Mouse (Mus musculus) mouse embryonic stem cell (cell line): ENCODE data around the gene Esrra.

Source experiments
- in situ Hi-C, 2 experiments: fragments of 300-500 bp; cut with MboI; formaldehyde crosslinking; loops; 1 replicate in 1 of 2; 3 replicates in 1 of 2; pipeline ENCODE4 v1.14.3; 2019 to 2020; ENCODE audit warnings: low sequenced_read_pairs in 2 of 2, low pct_unique_long_range_greater_than_20kb in 1 of 2, mixed read lengths in 1 of 2; ENCODE audit not compliant: unreplicated experiment in 1 of 2

Gene Esrra

DNA sequence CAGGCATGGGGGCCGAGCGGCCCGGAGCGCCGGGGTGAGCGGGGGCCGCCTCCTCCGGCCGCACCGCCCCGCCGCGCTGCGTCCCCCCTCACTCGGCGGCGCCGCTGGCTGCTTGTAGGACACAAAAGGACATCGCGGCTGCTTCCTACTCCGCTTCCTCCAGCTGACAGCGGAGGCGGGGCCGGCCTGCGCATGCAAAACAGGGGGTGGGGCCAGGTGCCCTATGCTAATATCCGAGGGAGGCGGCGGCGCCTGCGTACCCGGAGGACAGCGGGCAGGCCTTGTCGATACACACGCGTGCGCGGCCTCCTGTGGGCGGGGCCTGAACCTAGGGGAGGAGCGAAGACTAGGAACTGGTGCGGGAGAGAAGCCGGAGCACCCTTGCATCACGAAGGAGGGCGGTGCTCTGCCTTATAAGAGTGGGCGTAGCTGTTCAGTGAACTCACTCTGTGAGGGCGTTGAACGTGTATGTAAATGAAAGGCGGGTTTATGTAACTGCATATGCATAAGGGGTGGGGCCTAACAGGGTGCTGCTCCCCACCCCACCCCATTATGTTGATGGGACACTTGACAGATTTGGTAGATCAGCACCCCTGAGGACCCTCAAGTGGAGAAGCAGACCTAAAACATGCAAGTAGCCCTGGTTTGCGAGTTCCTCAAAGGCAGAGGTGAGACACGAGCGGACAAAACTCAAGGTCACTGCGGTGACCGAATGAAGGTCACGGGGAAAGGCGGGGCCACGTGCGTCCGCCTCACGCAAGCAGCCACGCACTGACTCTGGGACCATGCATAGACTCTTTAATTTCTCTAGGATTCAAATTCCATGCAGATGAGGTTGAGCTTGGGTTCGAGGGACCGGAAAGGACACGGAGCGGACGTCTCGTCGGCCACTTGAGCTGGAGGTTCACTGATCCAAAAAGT is at the start of gene Esrra:
Esrra (minus strand) TSS at position 167 of the 921 bp plus-strand sequence.
- in situ Hi-C loops, result no loop called here

DNA sequence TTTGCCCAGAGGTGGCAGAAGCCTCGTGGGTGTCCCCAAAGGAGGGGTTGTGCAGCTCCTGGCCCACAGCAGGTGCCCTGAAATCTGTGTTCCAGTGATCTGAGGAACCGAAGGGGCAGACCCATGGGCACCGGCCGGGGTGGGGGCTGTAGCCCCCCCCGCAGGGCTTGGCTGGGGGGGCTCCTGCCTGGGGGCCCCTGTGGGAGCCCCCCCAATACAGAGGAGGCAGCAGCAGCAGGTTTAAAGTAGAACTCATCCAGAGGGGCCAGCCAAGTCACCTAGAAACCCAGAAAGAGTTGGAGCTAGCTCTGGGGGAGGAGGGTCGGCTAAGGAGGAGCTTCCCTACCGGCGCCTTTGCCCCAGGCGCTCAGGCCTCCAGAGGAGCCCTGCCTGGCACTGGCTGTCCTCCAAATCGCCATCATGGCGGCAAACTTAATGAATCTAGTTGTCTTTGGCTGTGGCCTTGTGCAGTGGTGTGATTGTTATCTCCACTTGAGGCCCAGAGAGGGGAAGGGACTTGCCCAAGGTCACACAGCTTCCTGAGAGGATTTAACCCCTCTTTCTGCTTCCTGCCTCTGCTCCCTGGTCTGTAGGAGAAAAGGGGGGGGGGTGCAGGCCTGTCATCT is 49.0 kb upstream of the Esrra start:
- in situ Hi-C loops, result no loop called here

DNA sequence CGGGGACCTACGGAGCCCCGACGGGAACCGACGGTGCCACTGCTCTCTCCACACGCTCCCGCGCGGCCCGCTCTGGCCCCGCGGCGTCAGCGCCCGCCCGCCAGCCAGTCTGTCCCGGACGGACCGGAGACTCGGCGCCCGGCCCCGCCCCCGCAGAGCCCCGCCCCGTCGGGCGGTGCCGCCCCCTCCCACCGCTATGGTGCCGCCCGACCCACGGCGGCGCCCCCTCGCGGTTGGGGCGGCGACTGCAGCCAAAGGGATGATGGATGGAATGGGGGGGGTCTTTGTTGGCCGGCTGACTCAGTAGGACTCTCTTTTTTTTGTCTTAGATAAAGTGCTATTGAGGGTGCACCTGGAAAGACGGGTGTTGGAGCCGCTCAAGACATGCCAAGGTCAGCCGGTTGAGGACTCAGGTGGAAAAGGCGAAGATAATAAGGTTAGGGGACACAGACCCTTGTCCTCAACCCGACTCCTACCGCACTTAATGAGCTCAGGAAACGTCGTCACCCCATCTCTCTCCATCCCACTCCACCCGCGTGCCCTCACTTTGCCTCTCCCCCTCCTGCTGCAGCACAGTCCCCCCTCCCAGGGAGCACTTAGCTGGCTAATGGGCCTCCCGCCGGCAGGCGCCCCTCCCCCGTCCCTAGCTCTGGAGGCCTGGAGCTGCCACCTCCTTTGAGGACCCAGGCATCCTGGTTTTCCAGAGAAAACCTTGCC is 48.2 kb upstream of the Esrra start:
- in situ Hi-C loops, result no loop called here

DNA sequence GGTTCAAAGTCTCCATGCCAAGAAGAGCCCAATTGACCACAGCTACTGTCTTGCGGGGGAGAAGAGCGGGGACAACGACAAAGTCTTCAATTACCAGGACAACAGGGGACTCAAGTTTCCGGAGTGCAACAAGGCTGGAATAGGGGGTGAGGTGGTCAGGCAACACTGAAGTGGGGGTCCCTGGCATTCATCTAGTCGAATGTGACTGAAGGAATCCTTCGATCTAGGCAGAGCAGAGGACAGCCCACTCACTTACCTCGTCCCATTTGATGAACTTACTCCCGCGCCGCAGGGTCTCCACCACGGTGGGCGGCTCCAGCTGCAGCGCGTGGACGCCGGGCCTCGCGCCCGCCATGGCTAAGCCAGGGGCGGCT is 47.7 kb upstream of the Esrra start:
- in situ Hi-C loops, result no loop called here

DNA sequence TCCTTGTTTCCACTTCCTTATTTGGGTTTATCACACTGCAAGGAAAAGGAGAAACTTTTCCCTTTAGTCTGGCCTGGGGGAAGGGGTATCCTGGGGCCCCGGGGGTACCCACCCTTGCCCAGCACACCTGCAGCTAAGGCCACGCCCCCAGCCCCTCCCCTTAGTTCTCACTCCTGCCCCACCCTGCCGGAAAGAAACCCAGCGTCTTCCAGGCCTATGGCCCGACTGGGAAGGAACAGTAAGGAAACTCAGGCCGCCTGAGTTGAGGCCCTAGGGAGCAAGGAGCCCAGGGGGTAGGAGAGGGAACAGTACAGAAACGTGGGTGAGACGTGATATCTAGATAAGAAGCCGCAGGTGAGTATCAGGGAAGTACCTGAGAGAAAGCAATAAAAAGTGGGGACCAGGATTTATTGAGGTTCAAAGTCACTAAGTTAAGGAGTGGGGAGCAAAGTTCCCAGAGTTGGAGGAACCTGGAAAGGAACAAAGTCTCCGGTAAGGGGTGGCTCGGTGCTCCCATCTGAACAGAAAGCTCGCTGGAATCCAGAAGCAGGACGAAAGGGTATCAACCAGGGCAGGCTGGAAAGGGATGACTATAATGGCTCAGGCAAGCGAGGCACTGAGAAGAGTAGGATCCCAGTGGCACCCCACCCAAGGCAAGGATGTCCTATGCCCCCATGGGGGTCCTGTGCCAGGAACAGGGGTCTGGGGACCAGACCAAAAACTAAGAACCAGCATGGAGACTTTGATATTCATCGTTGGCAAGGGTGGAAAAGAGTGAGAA is 47.1 kb upstream of the Esrra start:
- in situ Hi-C loops, result no loop called here

DNA sequence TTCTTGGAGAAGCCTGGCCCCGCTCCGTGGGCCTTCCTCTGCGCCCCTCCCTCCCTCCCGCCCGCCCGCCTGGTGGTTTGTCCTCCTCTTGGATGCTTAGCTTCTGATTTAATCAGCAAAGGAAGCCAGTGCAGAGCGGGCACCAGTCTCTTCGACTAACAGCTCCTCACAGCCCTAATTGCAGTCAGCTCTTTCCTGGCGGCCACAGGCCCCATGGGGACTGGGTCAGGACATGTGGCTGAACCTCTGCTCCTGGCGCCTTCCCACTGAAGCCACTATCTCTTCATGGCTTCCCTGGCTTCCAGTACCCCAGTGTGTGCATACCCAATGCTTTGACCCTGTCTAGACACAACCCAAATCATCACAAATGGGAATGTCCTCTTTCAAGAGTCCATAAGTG is 34.8 kb upstream of the Esrra start:
- in situ Hi-C loops, result no loop called here

DNA sequence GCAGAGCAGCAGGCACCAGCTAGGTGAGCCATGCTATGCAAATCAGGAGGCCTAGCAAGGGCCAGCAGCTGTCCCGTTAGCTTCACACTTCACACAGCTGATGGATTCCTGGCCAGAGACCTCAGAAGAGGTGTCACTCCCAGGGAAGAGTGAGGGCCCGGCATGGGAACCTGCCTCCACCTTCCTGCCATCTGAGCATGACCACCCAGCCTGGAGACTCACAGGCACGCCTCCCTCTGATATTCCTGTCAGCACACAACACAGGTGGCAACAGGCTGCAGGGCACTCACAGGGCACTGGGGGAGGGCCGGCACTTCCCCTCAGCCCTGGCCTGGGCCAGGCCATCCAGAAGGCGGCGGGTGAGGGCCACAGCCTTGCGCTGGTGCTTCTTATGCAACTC is 33.8 kb upstream of the Esrra start:
- in situ Hi-C loops, result no loop called here

DNA sequence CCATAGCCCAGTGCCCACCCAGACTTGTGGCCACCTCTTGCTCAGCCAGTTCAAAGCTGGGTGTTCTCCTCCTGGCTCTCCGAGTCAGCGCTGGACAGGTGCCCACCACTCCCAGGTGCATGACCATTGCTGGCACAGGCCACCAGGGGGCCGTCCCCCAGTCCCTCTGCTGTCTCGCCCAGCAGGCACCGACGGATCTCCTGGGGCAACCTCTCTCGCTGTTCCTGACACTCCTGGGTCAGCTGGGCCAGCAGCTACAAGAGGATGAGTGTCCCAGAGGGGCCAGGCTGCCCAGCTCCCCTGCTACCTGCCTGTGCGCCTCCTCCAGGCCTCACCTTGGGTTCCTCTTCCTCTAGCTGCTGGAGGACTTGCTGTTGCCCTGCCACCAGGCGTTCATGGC is 32.4 kb upstream of the Esrra start:
- in situ Hi-C loops, result no loop called here

DNA sequence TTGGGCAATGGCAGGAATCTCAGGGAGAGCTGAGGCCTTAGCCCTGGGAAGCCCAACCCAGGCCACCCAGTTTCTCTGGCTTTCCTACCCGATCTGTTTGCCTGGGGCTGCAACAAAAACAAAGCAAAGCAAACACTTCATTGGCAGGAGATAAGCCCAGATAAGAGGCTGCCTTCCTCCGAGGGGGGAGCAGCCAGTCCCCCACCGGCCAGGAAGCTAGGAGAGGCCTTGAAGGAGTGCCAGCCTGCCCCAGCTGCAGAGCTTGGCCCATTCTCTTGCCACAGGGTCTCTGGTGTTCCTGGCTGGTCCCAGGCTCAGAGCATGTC is 31.1 kb upstream of the Esrra start:
- in situ Hi-C loops, result no loop called here

DNA sequence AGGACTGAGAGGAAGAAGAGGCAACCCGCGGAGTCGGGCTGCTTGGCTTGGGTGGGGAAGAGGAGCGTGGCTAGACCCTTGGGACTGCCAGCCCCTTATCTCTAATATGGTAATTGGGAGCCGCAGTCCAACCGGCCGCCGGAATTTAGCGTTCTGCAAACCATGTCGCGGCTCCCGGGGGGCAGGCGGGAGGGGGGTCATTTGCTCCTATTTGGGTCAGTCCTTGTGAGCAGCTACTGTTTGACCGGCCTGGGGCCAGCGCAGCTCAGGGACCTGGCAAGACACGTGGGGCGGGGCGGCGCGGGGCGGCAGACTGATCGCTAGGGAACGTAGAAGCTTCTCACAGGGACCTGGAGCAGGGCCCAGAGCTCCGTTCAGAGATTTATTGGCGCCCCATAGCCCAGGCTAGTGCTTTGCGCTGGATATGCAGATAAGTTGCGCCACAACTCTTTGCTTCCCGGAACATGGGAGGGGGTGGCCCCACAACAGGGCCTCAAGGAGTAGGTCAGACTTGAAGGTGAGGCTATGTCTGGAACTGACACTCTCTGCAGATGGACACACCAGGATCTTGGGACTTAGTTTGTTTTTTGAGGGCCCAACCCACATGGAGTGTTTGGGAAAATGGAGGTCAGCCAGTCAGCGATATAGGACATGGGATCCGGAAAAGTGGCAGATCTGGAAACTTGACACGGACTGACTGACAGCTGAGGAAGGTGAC is 30.5 kb upstream of the Esrra start:
- in situ Hi-C loops, result no loop called here

DNA sequence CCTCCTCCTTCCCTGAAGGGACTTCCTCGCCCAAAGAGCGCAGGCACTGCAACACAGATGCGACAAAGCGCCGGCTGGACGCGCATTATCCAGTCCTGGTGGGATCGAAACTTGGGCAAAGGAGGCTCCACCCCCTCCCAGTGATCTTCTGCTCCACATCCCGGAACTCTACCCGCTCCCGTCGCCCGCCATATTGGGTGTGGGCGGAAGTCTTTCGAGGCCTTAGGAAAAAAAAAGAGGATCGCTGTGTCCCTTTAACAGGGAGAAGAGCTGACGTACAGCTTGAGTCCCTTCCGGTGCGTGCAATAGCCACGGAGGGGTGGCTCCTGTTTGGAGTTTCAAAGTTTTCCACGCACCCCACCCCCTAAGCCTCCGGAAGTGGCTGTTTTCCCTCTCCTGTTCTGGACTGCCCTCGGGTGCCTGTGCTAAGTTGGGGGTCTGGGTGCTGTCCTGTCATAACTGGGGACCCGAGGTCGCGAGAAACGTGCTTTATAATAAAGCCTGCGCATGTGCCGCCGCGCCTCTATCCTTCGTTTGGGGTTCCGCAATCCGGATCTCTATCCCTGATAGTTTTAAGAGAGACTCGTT is 29.9 kb upstream of the Esrra start:
- in situ Hi-C loops, result no loop called here

DNA sequence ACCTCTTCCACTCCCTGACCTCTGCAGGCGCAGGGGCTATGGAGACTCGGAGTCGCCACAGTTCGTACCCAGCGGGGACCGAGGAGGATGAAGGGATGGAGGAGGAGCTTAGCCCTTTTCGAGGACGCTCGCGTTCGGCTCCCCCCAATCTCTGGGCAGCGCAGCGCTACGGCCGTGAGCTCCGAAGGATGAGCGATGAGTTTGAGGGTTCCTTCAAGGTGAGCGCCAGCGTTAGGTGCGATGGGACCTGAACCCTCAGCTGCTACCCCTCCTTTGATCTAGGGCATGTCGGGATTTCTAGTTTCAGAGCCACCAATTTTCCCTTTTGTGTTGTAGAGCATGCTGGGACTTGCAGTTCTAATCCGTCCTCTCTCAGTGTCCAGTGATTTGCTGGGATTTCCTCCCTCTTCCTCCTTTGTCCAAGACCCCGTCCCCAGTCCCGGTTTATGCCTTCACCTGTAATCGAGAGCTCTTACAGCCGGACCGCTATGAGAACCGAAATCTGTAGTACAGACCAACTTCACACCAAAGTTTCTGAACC is 29.1 kb upstream of the Esrra start:
- in situ Hi-C loops, result no loop called here

DNA sequence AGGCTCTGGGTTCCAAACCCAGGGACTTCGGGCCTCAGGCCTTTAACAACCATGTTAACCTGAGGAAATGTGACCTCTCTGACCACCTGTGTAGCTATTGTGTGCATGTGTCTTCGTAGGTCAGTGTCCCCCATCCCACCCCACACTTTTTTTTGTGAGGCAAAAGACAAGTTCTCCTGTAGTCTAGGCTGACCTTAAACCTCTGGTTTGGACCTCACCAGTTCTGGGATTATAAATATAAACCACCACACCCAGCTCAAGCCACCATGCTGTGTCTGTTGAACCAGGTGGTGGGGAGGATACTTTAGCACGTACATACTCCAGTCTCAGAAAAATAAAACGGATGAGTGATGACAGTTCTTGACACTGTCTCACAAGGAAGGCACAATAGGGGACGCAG is 28.3 kb upstream of the Esrra start:
- in situ Hi-C loops, result no loop called here

DNA sequence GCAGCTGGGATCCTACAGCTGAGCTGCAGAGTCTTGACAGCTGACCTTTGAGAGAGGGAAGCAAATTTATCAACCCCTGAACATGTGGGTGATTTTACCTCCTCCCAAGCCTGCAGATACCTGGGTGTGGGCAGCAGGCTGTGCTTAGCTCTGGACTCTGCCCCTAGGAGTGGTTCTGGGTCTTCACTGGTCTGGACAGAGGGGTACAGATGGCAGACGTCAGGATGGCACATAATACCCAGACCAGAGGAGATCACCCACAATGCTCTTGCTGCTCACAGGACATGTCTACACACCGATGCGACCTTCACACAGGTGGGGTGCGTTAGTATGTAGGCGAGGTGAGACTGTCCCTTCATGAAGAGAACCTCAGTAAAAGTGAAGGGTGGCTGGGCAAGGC is 27.9 kb upstream of the Esrra start:
- in situ Hi-C loops, result no loop called here

DNA sequence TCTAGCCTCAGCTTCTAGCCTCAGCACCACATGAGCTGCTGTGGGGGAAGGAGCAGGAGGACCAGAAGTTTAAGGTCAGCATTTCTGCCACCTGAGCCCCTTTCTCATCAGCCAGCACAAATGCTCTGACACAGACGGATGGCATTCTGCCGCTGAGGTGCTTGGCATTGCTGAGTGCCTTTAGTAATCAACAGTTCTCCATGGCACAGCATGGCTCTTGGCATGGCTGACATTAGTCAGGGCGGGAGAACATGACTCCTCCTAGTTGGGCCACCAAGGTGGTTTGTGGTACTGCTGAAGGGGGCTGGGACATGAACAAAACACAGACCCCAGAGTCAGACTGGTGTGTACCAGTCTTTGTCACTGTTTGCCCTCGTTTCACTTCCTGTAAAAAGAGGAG is 26.6 kb upstream of the Esrra start:
- in situ Hi-C loops, result no loop called here

DNA sequence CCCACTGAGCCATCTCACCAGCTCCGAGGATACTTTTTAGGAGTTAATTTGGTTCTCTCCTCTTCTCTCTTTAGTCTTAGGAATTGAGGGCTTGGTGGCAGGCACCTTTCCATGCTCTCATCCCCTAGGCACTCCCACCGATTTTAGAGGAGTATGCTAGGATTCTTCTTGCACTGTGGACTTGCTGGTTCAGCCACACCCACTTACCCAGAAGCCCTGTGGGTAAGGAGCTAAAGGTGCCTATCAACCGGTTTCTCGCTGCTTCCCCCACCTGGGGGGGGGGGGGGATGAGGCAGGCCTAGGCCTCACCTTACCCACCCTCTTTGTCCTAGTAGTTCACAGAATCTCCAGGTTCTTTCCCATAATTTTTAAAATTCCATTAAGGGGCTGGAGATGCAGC is 26.1 kb upstream of the Esrra start:
- in situ Hi-C loops, result no loop called here

DNA sequence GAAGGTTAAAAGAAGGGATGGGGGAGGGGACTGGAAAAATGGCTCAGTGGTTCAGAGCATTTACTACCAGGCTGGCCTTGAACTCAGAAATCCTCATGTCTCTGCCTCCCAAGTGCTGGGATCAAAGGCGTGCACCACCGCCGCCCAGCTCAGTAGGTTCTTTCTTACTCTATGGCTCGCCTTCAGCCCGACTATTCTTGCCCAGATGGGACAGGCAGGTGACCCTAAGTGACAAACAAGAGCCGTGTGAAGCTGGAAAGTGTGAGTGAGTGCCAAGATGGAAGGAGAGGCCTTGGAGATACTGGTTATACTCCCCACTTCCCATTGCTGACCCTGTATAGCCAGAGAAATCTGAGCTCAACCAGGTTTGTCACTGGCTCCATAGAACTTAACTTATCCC is 22.1 kb upstream of the Esrra start:
- in situ Hi-C loops, result no loop called here

DNA sequence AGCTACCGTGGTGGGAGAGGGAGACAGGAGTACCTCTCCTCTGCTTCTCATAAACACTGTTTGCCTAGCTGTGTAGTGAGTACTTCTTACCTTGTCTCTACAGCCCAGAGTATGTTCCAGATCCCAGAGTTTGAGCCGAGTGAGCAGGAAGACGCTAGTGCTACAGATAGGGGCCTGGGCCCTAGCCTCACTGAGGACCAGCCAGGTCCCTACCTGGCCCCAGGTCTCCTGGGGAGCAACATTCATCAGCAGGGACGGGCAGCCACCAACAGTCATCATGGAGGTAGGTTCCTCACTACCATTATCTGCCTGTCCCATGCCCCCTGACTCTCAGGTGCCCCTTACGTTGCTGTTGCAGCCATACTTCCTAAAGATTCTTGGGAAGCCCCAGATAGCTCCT is 21.2 kb upstream of the Esrra start:
- in situ Hi-C loops, result no loop called here
